Mouse (Mus musculus) lung, postnatal 25 days (tissue): ENCODE data around the gene 4931409K22Rik.
A peak's percentile ranks its signal among the peaks of the same experiment; 100 is the strongest.

Experiments
- DNase-seq: peaks from one replicate; pipeline ENCODE4 v3.0.0; 2022; ENCODE audit warnings: low spot score

Gene 4931409K22Rik

GRCm38 (mm10) chr5:24556709-24557108, at the start of gene 4931409K22Rik:
TSS of gene 4931409K22Rik (minus strand) at chr5:24556809.
- DNase-seq: no peak

- no peak for DNase-seq
Observed at GRCm38 (mm10) chr5:24605980-24606665, 49.5 kb upstream of the 4931409K22Rik start.

- DNase-seq: no peak
Observed at GRCm38 (mm10) chr5:24605321-24605979, 48.8 kb upstream of the 4931409K22Rik start.

- peak; percentile 87 for DNase-seq
Observed at GRCm38 (mm10) chr5:24604656-24605100, 48.1 kb upstream of the 4931409K22Rik start.

GRCm38 (mm10) chr5:24604080-24604655, 47.6 kb upstream of the 4931409K22Rik start:
- no peak for DNase-seq

- DNase-seq: no peak
Observed at GRCm38 (mm10) chr5:24603431-24604010, 46.9 kb upstream of the 4931409K22Rik start.

- peak; percentile 91 for DNase-seq
Observed at GRCm38 (mm10) chr5:24602751-24603343, 46.2 kb upstream of the 4931409K22Rik start.

GRCm38 (mm10) chr5:24601911-24602750, 45.5 kb upstream of the 4931409K22Rik start:
- peak; percentile 69 for DNase-seq

- DNase-seq: no peak
Observed at GRCm38 (mm10) chr5:24601071-24601835, 44.6 kb upstream of the 4931409K22Rik start.

GRCm38 (mm10) chr5:24600236-24600635, 43.6 kb upstream of the 4931409K22Rik start:
- DNase-seq: no peak

- DNase-seq: no peak
Observed at GRCm38 (mm10) chr5:24599137-24599536, 42.5 kb upstream of the 4931409K22Rik start.

- peak; percentile 33 for DNase-seq
Observed at GRCm38 (mm10) chr5:24598570-24599006, 42.0 kb upstream of the 4931409K22Rik start.

- no peak for DNase-seq
Observed at GRCm38 (mm10) chr5:24597901-24598569, 41.4 kb upstream of the 4931409K22Rik start.

- DNase-seq: peak; percentile 88
Observed at GRCm38 (mm10) chr5:24597221-24597728, 40.7 kb upstream of the 4931409K22Rik start.

- peak; percentile 48 for DNase-seq
Observed at GRCm38 (mm10) chr5:24596519-24597171, 40.0 kb upstream of the 4931409K22Rik start.

- DNase-seq: no peak
Observed at GRCm38 (mm10) chr5:24595786-24596380, 39.3 kb upstream of the 4931409K22Rik start.

GRCm38 (mm10) chr5:24595261-24595660, 38.7 kb upstream of the 4931409K22Rik start:
- DNase-seq: no peak

GRCm38 (mm10) chr5:24594346-24594745, 37.7 kb upstream of the 4931409K22Rik start:
- DNase-seq: no peak

GRCm38 (mm10) chr5:24593928-24594327, 37.3 kb upstream of the 4931409K22Rik start:
- no peak for DNase-seq
